Mouse (Mus musculus) embryonic fibroblast, embryonic 13.5 days (primary cell): ENCODE measurements around the gene Bahcc1. TPM values are rescaled to one million over a fixed set of nuclear protein-coding genes. Genes with fewer than 3 reads are reported as not detected.
A peak's percentile ranks its signal among the peaks of the same experiment; 100 is the strongest.

ENCODE experiments used
- H3K27ac ChIP-seq: 2 replicates; pipeline ENCODE4 v1.5.1; 2012; ENCODE audit warnings: low read length, control low read depth, inconsistent platforms; ENCODE audit not compliant: insufficient read depth
- H3K4me1 ChIP-seq: 2 replicates; pipeline ENCODE4 v1.6.1; 2011; ENCODE audit warnings: low read length; ENCODE audit not compliant: control insufficient read depth, insufficient read depth
- H3K4me3 ChIP-seq: 2 replicates; pipeline ENCODE4 v1.5.1; 2011; ENCODE audit warnings: mild to moderate bottlenecking, control low read depth, low read length; ENCODE audit not compliant: insufficient read depth
- CTCF ChIP-seq: IDR thresholded peaks from 2 replicates; pipeline ENCODE4 v1.5.1; 2011; ENCODE audit warnings: mild to moderate bottlenecking, control low read depth, low read length, moderate library complexity, borderline replicate concordance; ENCODE audit not compliant: insufficient read depth
- POLR2A ChIP-seq: IDR thresholded peaks from 2 replicates; pipeline ENCODE4 v1.6.1; 2011; ENCODE audit warnings: low read depth, mild to moderate bottlenecking, control low read depth, low read length, moderate library complexity
- polyA plus RNA-seq: library from polyadenylated mRNA; stranded (reverse); fragments of >200 nt; gene quantifications from 2 replicates; pipeline ENCODE4 v1.2.4, GENCODE M21; 2011; ENCODE audit warnings: low read depth; ENCODE audit not compliant: missing spikeins, insufficient read length

The Bahcc1 gene
- polyA plus RNA-seq, 1 experiment = 17.9 TPM

DNA sequence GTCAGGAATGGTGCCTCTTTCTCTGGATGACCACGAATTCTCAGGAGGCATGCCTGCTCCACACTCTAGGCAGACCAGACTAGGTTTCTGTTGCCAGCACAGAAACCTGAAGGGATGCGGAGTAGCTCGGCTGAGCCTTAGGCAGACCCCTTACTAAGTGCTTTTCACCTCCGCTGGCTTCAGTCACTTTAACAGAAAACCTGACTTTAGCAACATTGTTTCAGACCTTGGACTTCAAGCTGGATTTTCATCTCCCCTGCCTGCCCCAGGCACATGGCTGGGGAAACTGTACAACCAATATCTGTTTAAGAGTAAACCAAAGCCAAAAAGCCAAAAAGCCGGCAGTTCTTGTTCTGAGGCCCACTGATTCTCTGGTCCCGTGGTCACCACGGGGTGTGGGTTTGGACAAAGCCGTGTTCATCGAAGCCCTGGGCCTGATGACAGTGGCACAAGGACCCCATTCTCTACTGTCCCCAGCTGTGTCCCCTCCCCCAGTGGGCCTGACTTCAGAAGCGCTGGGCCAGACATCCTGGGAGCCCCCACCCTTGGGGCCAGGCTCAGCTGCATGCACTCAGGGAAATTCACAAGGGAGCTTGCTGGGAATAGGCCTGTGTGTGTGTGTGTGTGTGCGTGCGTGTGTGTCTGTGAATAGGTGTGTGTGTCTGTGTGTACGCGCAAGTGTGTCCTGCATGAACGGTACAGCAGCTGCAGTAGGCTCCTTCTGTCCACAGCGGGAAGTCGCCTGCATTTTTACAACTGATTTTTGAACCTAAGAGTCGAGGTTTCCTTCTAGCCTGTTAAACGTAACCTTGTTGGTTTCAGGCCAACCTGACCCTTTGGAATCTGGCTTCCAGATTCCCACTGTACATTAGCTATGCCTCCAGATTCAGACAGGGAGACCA lies 8.9 kb upstream of the Bahcc1 start:
- Histone ChIP-seq H3K4me1 (0 out of 2 replicates have a peak, but pooled peaks cover 9% of the 10 kb centered on the region), H3K27ac (no peak overlapping the region), H3K4me3 (no peak overlapping the region)
- TF ChIP-seq POLR2A = 0 out of 2 replicates have a peak, but pooled peaks have one; percentile 16
- TF ChIP-seq CTCF = no peak

DNA sequence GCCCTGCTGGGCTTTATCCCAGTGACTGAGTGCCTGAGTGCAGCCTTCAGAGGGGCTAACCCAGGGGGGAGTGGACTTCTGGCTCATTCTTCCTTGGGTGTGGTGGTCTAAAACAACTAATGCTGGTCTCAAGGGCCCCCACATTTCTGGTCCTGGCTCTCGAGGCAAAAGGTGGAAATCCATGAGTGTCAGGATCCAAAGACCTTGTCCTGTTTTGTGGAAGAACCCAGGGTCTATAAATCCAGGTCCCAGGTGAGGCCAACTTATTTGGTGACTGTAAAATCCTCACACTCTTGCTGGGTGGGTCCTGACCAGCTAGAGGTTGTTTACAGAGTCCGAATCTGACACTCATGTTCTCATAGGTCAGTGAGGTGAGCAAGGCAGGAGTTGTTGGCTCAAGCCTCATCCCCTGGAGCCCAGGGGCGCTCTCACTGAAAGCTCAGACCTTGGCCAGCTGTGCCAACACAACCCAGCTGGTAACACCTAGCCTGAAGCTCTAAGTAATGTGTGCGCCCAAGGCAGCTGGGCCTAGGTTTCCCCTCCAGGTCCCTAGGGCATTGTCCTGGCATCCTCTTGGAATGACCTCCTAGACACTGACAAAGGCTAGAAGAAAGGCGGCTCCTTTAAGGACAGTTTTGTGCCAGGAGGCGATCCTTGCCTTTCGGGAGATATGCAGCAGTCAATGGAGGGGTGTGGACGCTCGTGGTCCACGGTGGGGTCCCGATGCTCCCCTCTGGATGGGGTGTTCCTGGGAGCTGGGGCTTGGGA lies 8.1 kb upstream of the Bahcc1 start:
- Histone ChIP-seq H3K4me3 (no peak overlapping the region), H3K4me1 (peaks cover 13% of the 10 kb centered on the region; the same call in 1 of the 2 replicates), H3K27ac (no peak overlapping the region)
- TF ChIP-seq POLR2A = 0 out of 2 replicates have a peak, but pooled peaks have one; percentile 23
- no peak for TF ChIP-seq CTCF

DNA sequence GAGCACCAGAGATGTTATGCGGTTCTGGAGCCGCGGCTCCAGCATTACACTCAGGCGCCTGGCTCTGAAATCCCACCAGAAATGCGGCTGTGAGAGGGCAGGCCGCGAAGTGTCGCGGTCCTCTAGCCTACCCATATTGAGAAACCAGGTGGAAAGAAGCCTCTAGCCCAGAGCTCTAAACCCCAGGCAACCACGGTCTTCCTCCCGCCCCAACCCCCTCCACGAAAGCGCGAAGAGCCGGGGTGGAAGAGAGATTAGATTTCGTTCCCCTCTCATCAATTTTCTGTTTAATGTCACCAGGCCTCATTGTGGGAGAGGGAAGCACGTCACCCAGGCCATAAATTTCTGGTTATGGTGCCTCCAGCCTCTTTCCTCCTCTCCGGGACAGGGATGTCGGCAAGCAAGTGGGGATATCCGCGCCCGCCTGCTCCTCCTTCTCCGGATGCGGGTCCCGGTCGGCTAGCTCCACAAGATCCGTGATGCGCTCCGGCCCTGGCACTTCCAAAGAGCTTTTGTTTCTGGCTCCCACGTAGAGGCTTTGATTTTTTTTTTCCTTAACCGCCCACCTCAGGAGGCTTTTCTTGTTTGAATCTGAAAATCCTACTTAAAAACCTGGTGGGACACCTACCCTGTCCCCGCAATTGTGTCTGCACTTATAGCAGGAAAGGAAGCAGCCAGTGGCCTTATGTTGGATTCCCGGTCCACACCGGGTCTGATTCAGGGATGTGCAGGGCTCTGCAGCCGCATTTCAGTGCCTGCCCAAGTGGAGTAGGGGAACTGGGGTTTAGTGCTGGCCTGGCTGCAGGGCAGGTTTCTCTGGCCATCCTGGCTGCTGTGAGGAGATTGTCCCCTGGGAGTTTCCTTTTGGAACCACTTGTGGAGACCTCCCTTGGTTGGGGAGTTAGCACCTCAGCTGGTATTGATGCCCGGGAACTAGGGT lies 7.2 kb upstream of the Bahcc1 start:
- TF ChIP-seq POLR2A (peak; percentile 15; the same call in 1 of the 2 replicates), CTCF (no peak)
- peaks cover 13% of the 10 kb centered on the region; the same call in 1 of the 2 replicates for H3K4me1 ChIP-seq
- H3K27ac ChIP-seq = no peak overlapping the region
- H3K4me3 ChIP-seq = no peak overlapping the region

DNA sequence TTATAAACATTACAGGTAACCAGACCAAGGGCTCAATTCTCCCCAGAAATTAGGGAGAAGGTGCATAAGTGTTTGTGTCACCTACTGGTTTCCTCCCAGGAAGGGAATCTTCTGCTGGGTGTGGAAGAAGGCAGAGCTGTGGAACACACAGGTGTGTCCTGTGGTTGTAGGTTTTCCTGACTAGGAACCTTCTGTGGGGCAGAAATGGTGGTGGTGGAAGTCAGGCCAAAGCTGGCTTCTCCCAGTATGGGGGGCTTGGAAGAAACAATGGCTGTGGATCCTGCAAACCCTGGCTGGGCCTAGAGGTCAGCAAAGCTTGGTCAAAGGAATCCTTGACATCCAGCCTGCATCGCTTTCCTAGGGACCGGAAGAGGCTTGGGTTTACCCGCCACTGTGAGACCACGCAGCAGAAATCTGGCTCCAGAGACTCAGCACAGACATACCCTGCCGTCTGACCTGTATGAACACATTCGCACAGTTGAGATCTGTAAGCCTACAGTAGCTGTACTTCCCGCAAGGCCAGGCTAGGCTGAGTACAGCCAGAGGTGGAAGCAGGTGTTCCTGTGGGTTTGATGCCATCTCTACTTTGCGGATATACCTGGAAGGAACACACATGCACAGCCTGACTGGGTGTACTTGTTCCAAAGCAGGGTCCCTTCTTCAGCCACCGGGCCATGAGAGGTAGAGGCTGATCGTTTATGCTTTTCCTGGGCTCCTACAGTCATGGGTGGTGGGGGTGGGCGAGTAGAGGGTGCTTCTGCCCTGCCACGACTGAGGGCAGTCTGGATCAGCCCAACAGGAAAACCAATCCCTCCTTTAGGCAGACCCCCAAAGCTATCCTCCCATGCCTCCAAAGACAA lies 6.1 kb upstream of the Bahcc1 start:
- Histone ChIP-seq H3K4me1 (peaks cover 13% of the 10 kb centered on the region; the same call in 1 of the 2 replicates), H3K4me3 (no peak overlapping the region), H3K27ac (no peak overlapping the region)
- TF ChIP-seq POLR2A (no peak), CTCF (no peak)

DNA sequence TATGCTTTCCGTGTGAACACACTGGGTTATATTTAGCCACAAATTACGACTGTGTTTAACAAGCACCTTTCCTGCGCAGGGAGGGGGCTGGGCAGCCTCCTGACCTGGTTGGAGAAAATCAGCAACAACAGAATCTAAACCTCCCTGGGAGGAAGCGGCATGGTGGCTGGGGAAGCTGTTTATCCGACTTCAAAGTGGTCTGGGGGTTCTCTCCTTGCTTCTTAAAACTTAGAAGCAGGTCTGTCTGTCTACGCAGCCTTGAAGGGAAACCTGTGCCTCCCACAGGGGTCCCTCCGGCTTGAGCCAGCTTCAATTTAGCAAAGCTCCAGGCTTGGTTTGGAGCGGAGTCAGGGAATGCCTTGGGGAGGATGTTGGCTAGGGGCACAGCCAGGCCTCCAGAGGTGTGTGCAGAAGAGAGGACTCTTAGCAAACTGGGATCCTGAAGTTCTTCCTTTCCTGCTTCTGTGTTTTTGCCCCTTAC lies 5.1 kb upstream of the Bahcc1 start:
- H3K4me3 ChIP-seq = no peak overlapping the region
- peaks cover 13% of the 10 kb centered on the region; the same call in 1 of the 2 replicates for H3K4me1 ChIP-seq
- TF ChIP-seq POLR2A (no peak), CTCF (no peak)
- H3K27ac ChIP-seq = no peak overlapping the region

DNA sequence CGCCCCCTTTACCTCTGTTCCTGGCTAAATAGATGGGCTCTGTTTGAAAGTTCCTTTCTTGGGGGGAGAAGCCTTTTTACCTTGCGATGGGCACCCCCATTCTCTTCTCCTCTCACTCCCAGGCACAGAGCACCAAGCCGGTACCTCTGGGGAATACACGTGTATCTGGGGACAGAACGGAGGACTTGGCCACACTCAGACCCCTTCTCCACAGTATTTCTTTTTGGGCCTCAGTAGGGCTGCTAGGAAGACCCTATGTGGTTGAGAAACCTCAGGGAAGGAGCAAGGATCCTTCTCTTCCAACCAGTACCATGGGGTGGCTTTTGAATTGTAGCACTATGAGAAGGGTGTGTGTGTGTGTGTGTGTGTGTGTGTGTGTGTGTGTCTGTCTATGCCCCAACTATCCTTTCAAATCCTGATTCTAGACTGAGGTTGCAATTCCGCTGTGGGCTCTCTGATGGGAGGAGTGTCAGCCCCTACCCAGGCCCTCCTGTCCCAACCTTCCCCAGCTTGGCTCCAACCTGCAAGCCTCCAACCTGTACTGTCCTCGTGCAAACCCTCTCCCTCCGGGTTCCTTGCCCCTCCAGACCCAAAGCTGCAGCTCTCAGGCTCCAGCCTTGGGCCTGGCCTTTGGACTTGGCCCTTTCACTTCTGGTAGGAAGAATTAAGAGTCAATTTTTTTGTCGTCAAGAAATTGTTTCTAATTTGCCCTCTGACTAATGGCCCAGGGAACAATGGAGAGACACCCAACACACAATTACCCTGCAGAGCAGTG lies 4.4 kb upstream of the Bahcc1 start:
- peaks cover 13% of the 10 kb centered on the region; the same call in 1 of the 2 replicates for H3K4me1 ChIP-seq
- H3K4me3 ChIP-seq = no peak overlapping the region
- TF ChIP-seq CTCF (no peak), POLR2A (no peak)
- no peak overlapping the region for H3K27ac ChIP-seq

DNA sequence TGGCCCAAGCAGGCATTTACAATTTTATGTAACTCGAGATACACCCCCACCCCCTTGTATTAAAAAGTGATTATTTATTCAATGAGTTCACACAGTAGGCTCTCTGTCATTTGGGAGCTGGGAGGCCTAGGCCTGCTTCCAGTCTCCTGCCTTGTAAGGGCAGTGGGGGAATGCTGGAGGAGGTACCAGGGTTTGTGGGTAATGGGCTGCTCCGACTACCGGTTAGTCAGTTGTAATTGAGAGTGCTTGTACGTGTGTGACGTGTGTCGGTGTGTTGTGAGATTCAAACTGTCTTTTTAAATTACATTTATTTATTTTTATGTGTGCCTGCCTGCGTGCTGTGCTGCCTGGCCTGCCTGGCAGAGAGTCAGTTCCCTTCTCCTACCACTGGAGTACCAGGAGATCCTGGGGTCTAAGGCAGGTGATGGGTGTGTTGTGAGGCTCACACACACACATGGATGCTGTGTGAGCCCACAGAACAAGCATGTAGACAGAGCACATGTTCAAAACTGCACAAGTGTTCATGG lies 3.8 kb upstream of the Bahcc1 start:
- Histone ChIP-seq H3K4me1 (peaks cover 13% of the 10 kb centered on the region; the same call in 1 of the 2 replicates), H3K27ac (peak overlapping the region; percentile 95), H3K4me3 (no peak overlapping the region)
- TF ChIP-seq POLR2A (no peak), CTCF (no peak)
